Mouse (Mus musculus) left cerebral cortex, postnatal 14 days (tissue): ENCODE results near the gene Ccdc6. TPM values are rescaled to one million over a fixed set of nuclear protein-coding genes. Genes with fewer than 3 reads are reported as not detected.

Experiments
- DNase-seq, 2 experiments: peaks; one replicate each; pipeline ENCODE4 v3.0.0; 2021 to 2022; ENCODE audit warnings: low spot score in 2 of 2, mixed read lengths in 1 of 2
- intact Hi-C: fragments of 180-260 bp; cut with DNase I; formaldehyde crosslinking; loops from one replicate; pipeline ENCODE4 v1.15.1; 2025
- total RNA-seq, 2 experiments: library from RNA; stranded (reverse); gene quantifications; 2 replicates each; pipeline ENCODE4 v1.2.3; 2021

Gene Ccdc6
- total RNA-seq, 2 experiments from 2014 or later = 53.9 to 58.8 TPM

DNA sequence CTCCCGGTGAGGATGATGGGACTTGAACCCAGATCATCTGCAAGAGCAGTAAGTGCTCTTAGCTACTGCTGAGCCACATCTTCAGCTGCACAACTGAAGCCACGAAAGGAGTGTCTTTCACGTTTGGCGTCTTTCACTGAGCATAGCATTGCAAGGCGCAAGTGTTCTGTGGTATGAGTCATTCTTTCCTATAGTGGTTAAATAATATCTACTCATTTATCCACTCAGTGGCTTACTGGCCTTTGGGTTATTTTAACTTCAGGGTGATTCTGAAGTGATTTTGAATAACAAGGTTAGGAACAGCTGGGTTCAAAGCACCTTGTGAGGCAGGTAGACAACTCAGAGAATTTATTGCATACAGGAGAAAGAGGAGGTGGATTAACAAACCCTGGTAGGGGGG lies 8.1 kb upstream of the Ccdc6 start:
- intact Hi-C loops = no loop called here
- no peak for DNase-seq

DNA sequence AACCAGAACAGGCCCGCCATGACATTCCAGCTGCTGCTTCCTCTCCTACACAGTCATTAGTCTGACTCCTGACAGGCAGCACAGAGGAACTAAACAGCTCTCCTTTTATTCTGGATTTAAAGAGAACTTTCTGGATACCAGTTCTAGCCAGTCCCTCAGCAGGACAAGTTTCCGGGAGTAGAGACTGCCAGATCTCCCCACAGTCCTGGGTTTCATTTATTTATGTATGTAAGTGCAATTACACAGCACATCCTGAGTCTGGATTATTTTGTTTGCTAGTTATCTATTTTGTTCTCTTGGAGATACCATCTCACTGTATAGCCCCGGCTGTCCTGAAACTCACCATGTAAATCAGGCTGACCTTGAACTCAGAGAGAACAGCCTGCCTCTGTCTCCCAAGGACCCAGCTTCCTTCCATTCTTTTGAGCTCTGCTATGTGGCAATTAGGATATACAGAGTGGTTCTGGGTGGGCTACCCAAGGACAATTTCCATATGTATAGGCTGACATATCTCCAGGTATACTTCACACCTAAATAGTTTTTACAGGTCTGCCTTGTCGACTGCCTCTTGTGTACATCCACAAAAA lies 5.0 kb upstream of the Ccdc6 start:
- intact Hi-C loops = loop anchor here (10.0 kb wide), 1 partner anchor 203 kb away; no protein-coding TSS in a partner anchor
- no peak for DNase-seq

DNA sequence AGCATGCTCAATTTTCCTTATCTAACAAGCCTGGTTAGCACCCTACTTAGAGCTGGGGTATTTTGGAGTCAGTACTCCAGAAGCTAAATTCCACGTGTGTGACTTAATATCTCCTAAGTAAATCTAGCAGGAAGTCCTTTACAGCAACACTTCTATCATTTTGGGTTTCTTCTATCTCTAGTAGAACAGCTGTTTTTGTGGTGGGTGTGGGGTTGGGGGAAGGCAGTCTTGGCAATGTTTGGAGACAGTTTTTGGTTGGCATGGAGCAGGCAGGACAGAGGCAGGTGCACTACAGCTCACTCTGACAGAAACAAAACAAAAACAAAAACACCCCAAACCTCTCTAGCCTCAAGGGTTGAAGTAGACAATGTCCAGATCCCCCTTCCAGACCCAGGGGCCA lies 3.1 kb upstream of the Ccdc6 start:
- intact Hi-C loops = loop anchor here (10.0 kb wide), 1 partner anchor 201 kb away; no protein-coding TSS in a partner anchor
- no peak for DNase-seq

DNA sequence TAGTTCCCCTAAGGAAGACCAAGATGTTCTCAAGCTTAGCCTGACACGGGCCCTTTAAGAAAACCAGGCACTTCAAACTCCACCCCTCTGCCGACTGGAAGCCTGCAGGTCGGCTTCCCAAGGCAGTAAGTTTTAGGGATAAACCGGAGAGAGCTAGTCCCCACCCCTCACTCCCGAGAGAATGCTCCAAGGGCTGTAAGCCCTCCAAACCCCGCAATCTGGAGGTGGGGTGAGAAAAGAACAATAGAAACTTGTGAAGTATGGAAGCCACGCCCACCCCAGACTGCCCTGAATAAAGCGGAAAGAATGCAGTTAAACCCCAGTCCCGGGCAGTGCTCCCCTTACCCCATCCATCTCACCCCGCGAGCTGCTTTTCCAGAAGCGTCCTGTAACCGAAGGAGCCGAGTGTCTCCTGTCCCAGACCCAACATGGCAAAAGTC lies 1.9 kb upstream of the Ccdc6 start:
- intact Hi-C loops = loop anchor here (5.0 to 10.0 kb wide), 4 partner anchors 72 to 200 kb away; no protein-coding TSS in a partner anchor
- DNase-seq = no peak

DNA sequence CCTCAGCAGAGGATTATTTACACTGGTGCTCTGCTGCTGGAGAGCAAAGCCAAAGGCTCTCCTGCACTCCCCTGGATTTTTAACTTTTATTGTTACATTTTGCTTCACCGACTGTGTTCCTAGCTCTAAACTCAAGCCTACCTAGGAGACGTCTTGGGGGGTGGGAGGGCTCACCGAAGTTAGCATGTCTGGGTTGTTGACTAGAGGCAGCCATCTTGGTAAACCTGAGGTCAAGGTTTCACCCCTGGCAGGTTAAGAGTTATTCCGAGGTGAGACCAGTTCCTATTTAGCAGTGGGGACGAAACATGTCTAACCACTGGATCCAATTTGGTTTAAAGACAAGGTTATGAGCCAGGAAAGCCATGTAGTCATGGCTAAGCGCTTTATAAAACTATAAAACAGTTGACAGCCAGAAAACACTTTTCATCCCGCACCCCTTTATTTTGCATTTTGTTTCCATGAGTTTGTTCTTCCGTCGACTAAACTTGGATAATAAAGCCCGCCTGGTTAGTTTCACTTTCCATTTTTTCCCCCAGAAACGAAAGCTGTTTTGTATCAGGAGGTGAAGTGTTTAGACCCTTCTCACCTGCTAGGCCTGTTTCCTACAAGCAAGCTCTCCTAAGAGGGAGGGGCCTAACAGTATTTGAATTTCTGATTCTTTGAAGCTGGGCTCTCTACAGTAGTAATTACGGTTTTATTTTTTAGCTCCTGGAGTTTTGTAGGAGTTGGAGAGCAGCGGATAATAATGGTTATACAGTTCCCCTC lies 1.2 kb upstream of the Ccdc6 start:
- intact Hi-C loops = loop anchor here (2.0 to 10.0 kb wide), 5 partner anchors 72 to 225 kb away; no protein-coding TSS in a partner anchor
- DNase-seq = no peak

DNA sequence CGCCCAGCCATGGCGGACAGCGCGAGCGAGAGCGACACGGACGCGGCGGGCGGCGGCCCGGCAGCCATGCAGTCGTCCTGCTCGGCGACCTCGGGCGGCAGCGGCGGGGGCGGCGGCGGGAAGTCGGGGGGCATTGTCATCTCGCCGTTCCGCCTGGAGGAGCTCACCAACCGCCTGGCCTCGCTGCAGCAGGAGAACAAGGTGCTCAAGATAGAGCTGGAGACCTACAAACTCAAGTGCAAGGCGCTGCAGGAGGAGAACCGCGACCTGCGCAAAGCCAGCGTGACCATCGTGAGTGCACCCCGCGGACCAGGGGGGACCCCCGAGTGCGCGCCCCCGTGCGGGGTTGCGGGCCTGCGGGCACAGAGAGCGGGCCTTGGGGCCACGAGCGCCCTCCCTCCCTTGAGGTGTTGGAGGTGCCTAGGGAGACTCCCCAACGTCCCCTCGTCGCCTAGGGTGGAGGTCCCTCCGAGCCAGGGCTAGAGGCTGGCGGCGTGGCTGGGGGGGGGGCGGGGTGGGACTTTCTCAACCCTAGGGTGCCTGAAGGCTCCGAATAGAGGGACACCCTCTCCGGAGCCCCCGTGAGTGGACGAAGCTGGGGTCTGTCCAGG lies 475 bp downstream of the Ccdc6 start:
- intact Hi-C loops = loop anchor here (2.0 to 10.0 kb wide), 5 partner anchors 70 to 227 kb away; no protein-coding TSS in a partner anchor
- peak in 1 of 2 experiments; percentile 17 for DNase-seq

DNA sequence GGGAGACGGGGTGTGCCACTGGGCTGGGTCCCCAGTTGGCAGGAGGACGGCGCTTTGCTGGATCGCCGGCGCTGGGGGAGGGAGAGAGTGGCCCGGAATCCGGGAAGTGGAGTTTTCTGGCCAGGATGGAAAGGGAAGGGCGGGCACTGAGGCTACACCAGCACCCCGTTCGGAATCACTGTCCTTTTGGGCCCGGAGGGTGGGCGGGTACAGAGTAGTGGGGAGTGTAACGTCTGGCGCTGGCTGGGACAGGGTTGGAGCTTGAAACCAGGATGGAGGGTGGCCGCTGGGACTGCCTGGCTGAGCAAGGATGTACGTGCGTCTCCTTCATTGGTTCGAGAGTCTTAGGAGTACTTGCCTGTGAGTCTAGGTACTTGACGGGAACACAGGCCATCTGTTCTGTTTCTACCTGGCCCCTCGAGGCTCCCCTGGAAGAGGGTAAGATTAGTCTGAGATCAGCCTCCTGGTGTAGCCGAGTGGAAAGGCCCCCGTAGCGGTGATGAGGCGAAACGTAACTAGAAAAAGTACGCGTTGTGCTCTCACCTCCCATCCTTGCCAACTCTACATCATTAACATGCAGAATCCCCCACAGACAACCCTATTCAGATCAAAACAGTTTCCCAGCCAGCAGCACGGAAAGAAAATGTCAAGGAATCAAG lies 1.1 kb downstream of the Ccdc6 start:
- DNase-seq = peak; percentile 70 to 71
- intact Hi-C loops = loop anchor here (2.0 to 10.0 kb wide), 5 partner anchors 69 to 227 kb away; no protein-coding TSS in a partner anchor

DNA sequence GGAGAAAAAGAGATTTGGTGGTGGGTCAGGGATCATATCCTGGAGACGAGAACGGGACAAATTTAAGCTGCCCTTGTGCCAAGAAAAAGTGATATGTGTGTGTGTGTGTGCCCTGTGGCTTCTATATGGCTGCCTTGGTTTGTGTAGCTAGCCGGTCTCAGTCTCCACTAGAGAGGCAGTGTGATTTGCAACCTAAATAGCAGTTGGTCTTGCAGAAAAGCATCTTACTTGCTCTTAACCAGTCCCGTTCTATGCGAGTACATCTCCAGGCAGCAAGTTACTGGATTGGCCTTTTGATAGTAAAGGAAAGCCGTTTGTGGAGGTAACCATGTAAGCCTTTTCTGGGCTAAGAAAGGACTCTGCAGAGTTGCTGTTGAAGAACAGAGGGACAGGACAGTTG lies 1.7 kb downstream of the Ccdc6 start:
- intact Hi-C loops = loop anchor here (5.0 to 10.0 kb wide), 4 partner anchors 69 to 196 kb away; no protein-coding TSS in a partner anchor
- peak in 1 of 2 experiments; percentile 30 for DNase-seq

DNA sequence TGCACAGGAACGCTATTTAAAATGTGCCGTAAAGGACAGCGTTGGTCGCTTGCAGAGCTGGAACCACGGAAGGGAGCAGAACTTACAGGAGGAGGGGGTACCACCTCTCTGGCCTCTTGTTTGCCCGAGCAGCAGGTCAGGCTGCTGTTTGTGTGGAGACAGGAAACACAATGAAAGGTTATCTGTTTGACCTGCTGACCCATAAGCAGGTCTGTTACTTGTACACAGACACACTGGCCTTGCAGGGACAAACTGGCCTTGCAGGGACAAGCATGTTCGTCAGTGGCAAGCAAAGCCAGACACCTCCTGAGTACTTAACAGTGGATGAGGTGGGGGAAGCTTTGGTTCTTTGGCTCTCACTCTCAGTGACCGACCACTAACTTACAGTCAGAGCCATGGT lies 2.1 kb downstream of the Ccdc6 start:
- intact Hi-C loops = loop anchor here (5.0 to 10.0 kb wide), 4 partner anchors 68 to 196 kb away; no protein-coding TSS in a partner anchor
- DNase-seq = no peak

DNA sequence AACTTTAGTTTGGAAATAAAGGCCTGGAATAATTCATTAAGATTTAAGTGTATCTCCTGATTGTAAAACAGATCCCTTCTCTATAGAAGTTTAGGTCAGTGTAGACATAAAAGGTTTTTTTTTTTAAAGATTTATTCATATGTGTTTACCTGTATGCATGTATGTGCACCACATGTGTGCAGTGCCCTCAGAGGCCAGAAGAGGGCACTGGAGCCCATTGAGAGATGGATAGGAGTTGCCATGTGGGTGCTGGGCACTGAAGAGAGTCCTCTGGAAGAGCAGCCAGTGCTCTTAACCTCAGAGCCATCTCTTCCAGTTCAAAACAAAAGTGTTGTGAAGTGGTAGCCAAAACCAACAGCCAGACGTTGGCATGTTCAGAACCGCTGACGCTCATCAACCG lies 5.2 kb downstream of the Ccdc6 start:
- no peak for DNase-seq
- intact Hi-C loops = no loop called here

DNA sequence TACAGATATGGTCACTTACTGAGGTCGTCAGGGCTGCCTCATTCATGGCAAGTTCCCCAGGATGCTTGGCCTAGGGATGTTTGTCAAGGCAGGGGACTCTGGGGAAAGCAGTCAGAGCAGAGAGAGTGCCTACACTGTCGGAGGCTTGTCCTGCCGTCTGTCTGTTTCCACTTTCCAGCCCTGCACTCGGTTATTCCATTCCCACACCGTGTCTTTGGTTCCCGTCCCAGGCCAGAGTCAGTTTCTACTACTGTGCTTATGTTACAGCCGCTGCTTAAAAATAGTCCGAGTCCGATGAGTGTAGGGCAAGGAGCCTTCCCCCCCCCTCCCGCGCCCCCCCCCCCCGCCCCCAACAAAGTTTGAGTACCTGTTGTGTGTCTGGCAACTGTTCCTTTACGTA lies 11.1 kb downstream of the Ccdc6 start:
- DNase-seq = no peak
- intact Hi-C loops = no loop called here

DNA sequence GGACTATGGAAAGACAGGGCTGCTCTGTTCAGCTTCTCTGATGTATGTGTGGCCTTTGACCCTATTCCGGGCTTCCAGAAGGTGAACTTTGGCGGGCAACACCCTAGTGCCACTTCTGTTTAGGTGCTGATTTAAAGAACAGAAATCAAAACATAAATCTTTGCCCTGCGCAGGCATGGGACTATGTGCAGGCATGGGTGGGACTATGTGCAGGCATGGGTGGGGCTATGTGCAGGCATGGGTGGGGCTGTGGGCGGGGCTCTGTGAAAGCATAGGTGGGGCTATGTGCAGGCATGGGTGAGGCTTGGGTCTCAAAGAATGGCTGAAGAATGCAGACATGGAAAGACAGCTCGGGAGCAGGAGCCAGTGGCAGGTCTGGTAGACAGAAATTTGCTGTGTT lies 13.1 kb downstream of the Ccdc6 start:
- intact Hi-C loops = no loop called here

DNA sequence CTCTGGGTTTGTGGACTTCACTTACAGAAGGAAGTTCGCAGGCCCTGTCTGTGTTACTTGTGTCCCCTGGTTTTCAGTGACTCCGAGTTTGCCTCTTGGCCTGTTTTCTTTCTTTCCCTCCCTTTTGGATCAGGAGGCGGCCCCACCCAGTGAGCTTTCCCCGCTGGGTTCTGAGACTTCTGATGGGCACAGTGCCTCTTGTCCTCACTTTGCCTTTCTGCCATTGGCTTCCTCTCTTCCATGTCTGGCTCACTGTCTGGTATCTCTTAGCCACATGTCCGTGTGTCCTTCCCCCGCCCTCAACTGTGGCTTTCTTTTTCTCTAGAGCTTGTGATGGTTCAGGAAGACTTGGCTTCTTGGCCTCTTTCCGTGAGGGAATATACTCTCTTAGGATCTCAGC lies 13.9 kb downstream of the Ccdc6 start:
- DNase-seq = no peak
- intact Hi-C loops = no loop called here

More for the DNA sequence above, 13.1 kb downstream of the Ccdc6 start:
- DNase-seq = no peak

DNA sequence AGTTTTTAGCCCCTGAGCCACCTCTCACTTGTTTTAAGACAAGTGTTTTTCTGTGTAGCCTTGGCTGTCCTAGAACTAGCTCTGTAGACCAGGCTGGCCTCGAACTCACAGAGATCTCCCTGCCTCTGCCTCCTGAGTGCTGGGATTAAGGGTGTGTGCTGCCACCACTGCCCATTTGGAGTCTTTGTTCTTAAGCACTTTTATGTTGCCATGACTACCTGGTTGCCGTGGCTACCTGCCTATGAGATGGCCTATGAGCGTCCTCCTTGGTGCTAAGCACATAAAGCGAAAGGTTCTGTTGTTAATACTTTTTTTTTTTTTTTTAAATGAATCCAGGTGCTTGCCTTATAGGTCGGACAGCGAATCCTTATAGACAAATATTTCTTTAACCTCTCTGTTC lies 14.7 kb downstream of the Ccdc6 start:
- DNase-seq = no peak
- intact Hi-C loops = no loop called here

DNA sequence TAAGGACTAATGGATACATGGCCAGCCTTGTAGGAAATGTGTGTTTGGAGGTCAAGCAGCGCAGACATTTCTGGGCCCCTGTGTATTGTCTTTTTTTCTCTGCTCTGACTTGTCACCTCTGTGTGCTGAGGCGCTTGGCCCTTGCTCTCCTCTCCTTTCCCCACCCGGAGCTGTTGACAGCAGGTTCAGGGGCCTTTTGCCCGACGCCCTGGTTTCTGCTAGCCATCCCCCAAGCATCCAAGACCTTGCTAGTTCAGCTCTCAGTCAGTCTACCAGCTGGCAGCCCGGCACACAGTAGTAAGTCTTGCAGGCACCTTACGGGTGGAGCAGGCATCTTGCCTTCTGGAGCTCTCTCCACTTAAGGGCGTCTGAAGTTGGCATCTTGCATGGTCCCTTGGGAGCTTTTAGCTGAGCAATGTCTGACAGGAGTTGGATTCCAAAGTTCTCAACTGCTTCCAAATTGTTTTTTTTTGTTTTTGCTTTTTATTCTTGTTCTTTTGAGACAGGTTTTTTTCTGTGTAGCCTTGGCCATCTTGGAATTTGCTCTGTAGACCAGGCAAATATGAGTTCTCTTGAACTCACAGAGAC lies 17.2 kb downstream of the Ccdc6 start:
- DNase-seq = no peak
- intact Hi-C loops = no loop called here

DNA sequence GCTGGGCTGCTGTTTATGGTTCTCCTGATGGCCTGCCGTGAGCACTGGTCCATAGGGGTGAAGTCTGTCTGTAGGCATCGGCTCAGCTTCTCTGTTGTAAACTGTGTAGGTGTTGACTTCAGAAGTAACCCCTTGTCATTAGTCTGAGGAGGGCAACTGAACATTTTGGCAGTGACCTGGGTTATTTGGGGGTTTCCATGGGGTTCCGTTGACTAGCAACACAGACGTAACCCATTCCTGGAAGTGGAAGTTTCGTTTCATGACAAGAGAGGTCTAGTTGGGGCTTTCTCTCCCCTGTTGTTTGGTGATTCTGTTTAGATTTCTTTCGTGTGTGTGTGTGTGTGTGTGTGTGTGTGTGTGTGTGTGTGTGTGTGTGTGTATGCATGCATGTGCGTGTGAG lies 19.5 kb downstream of the Ccdc6 start:
- no peak for DNase-seq
- intact Hi-C loops = no loop called here

DNA sequence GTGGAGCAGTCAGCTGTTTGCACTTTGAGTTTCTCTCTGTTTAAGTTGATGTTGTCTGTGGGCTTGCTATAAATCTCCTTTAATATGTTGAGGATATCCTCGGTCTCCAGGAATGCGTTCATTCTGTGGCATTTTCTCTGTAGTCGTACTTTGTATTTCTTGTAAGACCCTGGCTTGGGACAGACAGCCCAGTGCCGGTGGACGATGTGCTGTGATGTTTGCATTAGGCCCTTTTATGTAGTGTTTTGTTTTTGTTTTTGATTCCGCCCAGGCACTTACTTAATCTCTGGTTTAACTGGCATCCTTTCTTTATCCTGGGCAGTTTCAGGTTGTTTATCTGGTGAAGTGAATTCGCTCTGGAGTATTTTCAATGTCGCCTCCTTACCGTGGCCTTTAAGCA lies 22.5 kb downstream of the Ccdc6 start:
- DNase-seq = no peak
- intact Hi-C loops = no loop called here

DNA sequence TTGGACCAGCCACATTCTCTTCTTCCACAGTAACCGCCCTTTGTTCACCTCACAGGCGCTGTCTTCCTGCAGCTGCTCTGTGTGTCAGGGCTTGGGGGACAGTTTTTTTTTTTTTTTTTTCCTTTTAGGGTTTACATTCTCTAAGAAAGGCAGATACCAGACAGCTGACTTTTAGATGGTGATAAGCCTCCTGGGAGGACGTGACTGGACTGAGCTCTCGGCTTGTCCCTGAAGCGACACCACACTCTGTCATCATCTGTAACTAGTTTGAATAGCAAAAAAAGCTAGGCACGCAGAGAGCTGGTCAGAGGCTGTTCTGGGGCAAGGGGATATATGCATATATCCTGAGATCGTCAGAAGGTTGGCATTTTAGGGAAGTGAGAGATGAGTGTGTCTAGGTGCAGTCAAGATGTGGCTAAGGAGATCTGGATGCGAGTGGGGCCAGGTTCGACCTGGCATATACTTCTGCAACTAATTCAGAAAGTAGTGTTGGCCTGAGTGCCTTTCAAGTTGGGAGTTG lies 23.0 kb downstream of the Ccdc6 start:
- no peak for DNase-seq
- intact Hi-C loops = no loop called here
